Mouse (Mus musculus) A20 (cell line): ENCODE data around the gene Nhsl1.

ENCODE experiments used
- DNase-seq: peaks from one replicate; pipeline ENCODE4 v3.0.0-alpha.2; 2011; ENCODE audit warnings: low read depth, low spot score

Gene Nhsl1

GRCm38 (mm10) chr10:18483658-18484057 is 164.9 kb downstream of the Nhsl1 start:
- no peak for DNase-seq

GRCm38 (mm10) chr10:18484731-18485130 is 165.9 kb downstream of the Nhsl1 start:
- no peak for DNase-seq

- DNase-seq = no peak
These were observed 169.5 kb downstream of the Nhsl1 start for GRCm38 (mm10) chr10:18488239-18488803.

GRCm38 (mm10) chr10:18489936-18490335 is 171.2 kb downstream of the Nhsl1 start:
- DNase-seq = no peak

GRCm38 (mm10) chr10:18491952-18492351 is 173.2 kb downstream of the Nhsl1 start:
- no peak for DNase-seq

GRCm38 (mm10) chr10:18493010-18493894 is 174.5 kb downstream of the Nhsl1 start:
- no peak for DNase-seq

- no peak for DNase-seq
These were observed 175.5 kb downstream of the Nhsl1 start for GRCm38 (mm10) chr10:18494249-18494648.

GRCm38 (mm10) chr10:18497066-18497465 is 178.3 kb downstream of the Nhsl1 start:
- DNase-seq = no peak

- DNase-seq = no peak
These were observed 183.2 kb downstream of the Nhsl1 start for GRCm38 (mm10) chr10:18501997-18502396.

- DNase-seq = no peak
These were observed 186.9 kb downstream of the Nhsl1 start for GRCm38 (mm10) chr10:18505690-18506089.

- no peak for DNase-seq
These were observed 187.7 kb downstream of the Nhsl1 start for GRCm38 (mm10) chr10:18506501-18506946.

GRCm38 (mm10) chr10:18507869-18508473 is 189.2 kb downstream of the Nhsl1 start:
- DNase-seq = no peak

GRCm38 (mm10) chr10:18508586-18508985 is 189.8 kb downstream of the Nhsl1 start:
- DNase-seq = no peak

- no peak for DNase-seq
These were observed 191.9 kb downstream of the Nhsl1 start for GRCm38 (mm10) chr10:18510663-18511062.

GRCm38 (mm10) chr10:18511496-18511895 is 192.7 kb downstream of the Nhsl1 start:
- DNase-seq = no peak

- DNase-seq = no peak
These were observed 203.8 kb downstream of the Nhsl1 start for GRCm38 (mm10) chr10:18522556-18522955.

- no peak for DNase-seq
These were observed 206.5 kb downstream of the Nhsl1 start for GRCm38 (mm10) chr10:18525311-18525710.

GRCm38 (mm10) chr10:18525726-18526125 is 206.9 kb downstream of the Nhsl1 start:
- DNase-seq = no peak

GRCm38 (mm10) chr10:18526184-18526850 is 207.5 kb downstream of the Nhsl1 start:
- DNase-seq = no peak

GRCm38 (mm10) chr10:18526851-18527675 is 208.3 kb downstream of the Nhsl1 start:
- no peak for DNase-seq

- DNase-seq = no peak
These were observed 209.0 kb downstream of the Nhsl1 start for GRCm38 (mm10) chr10:18527766-18528165.
